Mouse (Mus musculus): ENCODE measurements around the gene Gm11027. TPM values are rescaled to one million over a fixed set of nuclear protein-coding genes. Genes with fewer than 3 reads are reported as not detected.

Gene Gm11027
- polyA plus RNA-seq, 1 experiment: not detected

DNA sequence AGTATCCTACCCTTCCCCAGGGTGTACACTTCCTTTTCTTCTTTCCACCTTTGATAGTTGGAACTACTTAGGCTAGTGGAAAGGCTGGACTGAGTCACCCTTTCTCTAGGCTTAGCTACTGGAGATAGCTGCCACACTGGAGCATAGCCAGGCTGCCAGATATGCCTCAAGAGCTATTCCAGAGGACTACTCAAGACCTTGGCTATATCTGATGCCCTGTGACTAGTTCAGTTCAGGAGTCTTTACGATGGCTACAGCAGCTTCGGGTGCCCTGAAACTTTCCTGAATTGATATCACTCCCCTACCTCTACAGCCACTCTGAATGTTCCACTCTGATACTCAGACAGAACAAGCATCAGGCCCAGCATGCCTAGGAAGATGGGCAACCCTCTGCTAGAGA lies 10.4 kb upstream of the Gm11027 start:
- H3K36me3 ChIP-seq (ENCODE audit: control insufficient read depth, insufficient read depth, low read length): no peaks in the 10 kb centered on the region
- no peak overlapping the region for H3K4me3 ChIP-seq (ENCODE audit: insufficient read depth, low read depth, low read length)
- DNase-seq: no peak
- H3K27ac ChIP-seq (ENCODE audit: insufficient read depth, low read depth, low read length): no peak overlapping the region
- no peaks in the 10 kb centered on the region; the same call in 1 of the 2 replicates for H3K27me3 ChIP-seq (replicated peaks; ENCODE audit: control insufficient read depth, insufficient read depth, low read length)
- 89% methylated on average over 2 of the region's 2 CpGs for WGBS
- TF ChIP-seq CTCF (conservative IDR thresholded peaks at IDR 0.05; ENCODE audit: insufficient read depth, insufficient read length, low read depth, low read length) (no peak), POLR2A (IDR thresholded peaks at IDR 0.05; ENCODE audit: low read depth, low read length) (no peak)
- H3K4me1 ChIP-seq (ENCODE audit: control insufficient read depth, insufficient read depth, low read length): no peaks in the 10 kb centered on the region

DNA sequence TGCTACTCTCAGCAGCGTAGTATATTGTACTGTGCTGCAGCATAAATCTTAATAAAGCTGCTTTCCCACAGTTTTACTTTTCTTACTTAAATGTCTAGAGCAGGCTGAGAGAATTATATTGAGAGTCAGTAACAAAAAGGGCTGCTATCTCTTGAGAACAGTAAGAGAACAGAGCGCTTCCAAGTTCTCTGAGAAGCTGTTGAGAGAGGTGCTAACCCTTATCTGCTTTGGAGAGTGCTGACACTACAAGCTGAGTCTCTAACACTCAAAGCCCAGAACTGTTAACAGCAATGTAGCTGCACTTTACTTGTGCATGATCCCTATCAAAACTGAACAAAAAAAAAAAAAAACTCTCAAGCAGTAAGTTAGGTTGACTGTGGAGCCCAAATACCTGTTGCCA lies 9.9 kb upstream of the Gm11027 start:
- H3K36me3 ChIP-seq (ENCODE audit: control insufficient read depth, insufficient read depth, low read length): no peaks in the 10 kb centered on the region
- no peak overlapping the region for H3K4me3 ChIP-seq (ENCODE audit: insufficient read depth, low read depth, low read length)
- whole genome bisulfite sequencing: 85% methylated on average over 2 of the region's 2 CpGs
- TF ChIP-seq POLR2A (IDR thresholded peaks at IDR 0.05; ENCODE audit: low read depth, low read length) (no peak), CTCF (conservative IDR thresholded peaks at IDR 0.05; ENCODE audit: insufficient read depth, insufficient read length, low read depth, low read length) (no peak)
- H3K4me1 ChIP-seq (ENCODE audit: control insufficient read depth, insufficient read depth, low read length): no peaks in the 10 kb centered on the region
- H3K27me3 ChIP-seq (replicated peaks; ENCODE audit: control insufficient read depth, insufficient read depth, low read length): no peaks in the 10 kb centered on the region; the same call in 1 of the 2 replicates
- no peak for DNase-seq
- H3K27ac ChIP-seq (ENCODE audit: insufficient read depth, low read depth, low read length): no peak overlapping the region

GRCm38 (mm10) chr12:116269450-116269849 lies 5.7 kb upstream of the Gm11027 start:
- Histone ChIP-seq H3K27ac (ENCODE audit: insufficient read depth, low read depth, low read length) (no peak overlapping the region), H3K27me3 (replicated peaks; ENCODE audit: control insufficient read depth, insufficient read depth, low read length) (no peaks in the 10 kb centered on the region; the same call in 1 of the 2 replicates), H3K4me3 (ENCODE audit: insufficient read depth, low read depth, low read length) (no peak overlapping the region), H3K36me3 (ENCODE audit: control insufficient read depth, insufficient read depth, low read length) (no peaks in the 10 kb centered on the region), H3K4me1 (ENCODE audit: control insufficient read depth, insufficient read depth, low read length) (no peaks in the 10 kb centered on the region)
- no peak for DNase-seq
- TF ChIP-seq CTCF (conservative IDR thresholded peaks at IDR 0.05; ENCODE audit: insufficient read depth, insufficient read length, low read depth, low read length): no peak
- TF ChIP-seq POLR2A (IDR thresholded peaks at IDR 0.05; ENCODE audit: low read depth, low read length): no peak
- WGBS: 58% methylated on average over 5 of the region's 5 CpGs

GRCm38 (mm10) chr12:116270538-116270937 lies 4.6 kb upstream of the Gm11027 start:
- no peak overlapping the region for H3K4me3 ChIP-seq (ENCODE audit: insufficient read depth, low read depth, low read length)
- no peak for TF ChIP-seq POLR2A (IDR thresholded peaks at IDR 0.05; ENCODE audit: low read depth, low read length)
- no peak for TF ChIP-seq CTCF (conservative IDR thresholded peaks at IDR 0.05; ENCODE audit: insufficient read depth, insufficient read length, low read depth, low read length)
- H3K36me3 ChIP-seq (ENCODE audit: control insufficient read depth, insufficient read depth, low read length): no peaks in the 10 kb centered on the region
- no peaks in the 10 kb centered on the region for H3K4me1 ChIP-seq (ENCODE audit: control insufficient read depth, insufficient read depth, low read length)
- H3K27ac ChIP-seq (ENCODE audit: insufficient read depth, low read depth, low read length): no peak overlapping the region
- no peaks in the 10 kb centered on the region; the same call in 1 of the 2 replicates for H3K27me3 ChIP-seq (replicated peaks; ENCODE audit: control insufficient read depth, insufficient read depth, low read length)
- 69% methylated on average over 1 of the region's 1 CpGs for WGBS
- no peak for DNase-seq

- no peak overlapping the region for H3K27ac ChIP-seq (ENCODE audit: insufficient read depth, low read depth, low read length)
Observed at GRCm38 (mm10) chr12:116271071-116271470, 4.1 kb upstream of the Gm11027 start.

GRCm38 (mm10) chr12:116273733-116274132 lies 1.5 kb upstream of the Gm11027 start:
- no peaks in the 10 kb centered on the region for H3K27me3 ChIP-seq (replicated peaks; ENCODE audit: control insufficient read depth, insufficient read depth, low read length)
- no peak overlapping the region for H3K4me3 ChIP-seq (ENCODE audit: insufficient read depth, low read depth, low read length)
- no peak for DNase-seq
- no peaks in the 10 kb centered on the region for H3K36me3 ChIP-seq (ENCODE audit: control insufficient read depth, insufficient read depth, low read length)
- no peak for TF ChIP-seq POLR2A (IDR thresholded peaks at IDR 0.05; ENCODE audit: low read depth, low read length)
- TF ChIP-seq CTCF (conservative IDR thresholded peaks at IDR 0.05; ENCODE audit: insufficient read depth, insufficient read length, low read depth, low read length): no peak
- no peak overlapping the region for H3K27ac ChIP-seq (ENCODE audit: insufficient read depth, low read depth, low read length)
- no peaks in the 10 kb centered on the region for H3K4me1 ChIP-seq (ENCODE audit: control insufficient read depth, insufficient read depth, low read length)
- WGBS: 52% methylated on average over 1 of the region's 1 CpGs

More at GRCm38 (mm10) chr12:116271071-116271470, 4.1 kb upstream of the Gm11027 start:
- no peak overlapping the region for H3K4me3 ChIP-seq (ENCODE audit: insufficient read depth, low read depth, low read length)
- no peaks in the 10 kb centered on the region for H3K4me1 ChIP-seq (ENCODE audit: control insufficient read depth, insufficient read depth, low read length)
- H3K27me3 ChIP-seq (replicated peaks; ENCODE audit: control insufficient read depth, insufficient read depth, low read length): no peaks in the 10 kb centered on the region
- DNase-seq: no peak
- TF ChIP-seq POLR2A (IDR thresholded peaks at IDR 0.05; ENCODE audit: low read depth, low read length) (no peak), CTCF (conservative IDR thresholded peaks at IDR 0.05; ENCODE audit: insufficient read depth, insufficient read length, low read depth, low read length) (no peak)
- 98% methylated on average over 2 of the region's 2 CpGs for WGBS
- no peaks in the 10 kb centered on the region for H3K36me3 ChIP-seq (ENCODE audit: control insufficient read depth, insufficient read depth, low read length)

- 89% methylated on average over 4 of the region's 4 CpGs for WGBS
- no peak for TF ChIP-seq POLR2A (IDR thresholded peaks at IDR 0.05; ENCODE audit: low read depth, low read length)
- TF ChIP-seq CTCF (conservative IDR thresholded peaks at IDR 0.05; ENCODE audit: insufficient read depth, insufficient read length, low read depth, low read length): no peak
- DNase-seq: no peak
- Histone ChIP-seq H3K4me3 (ENCODE audit: insufficient read depth, low read depth, low read length) (no peak overlapping the region), H3K27ac (ENCODE audit: insufficient read depth, low read depth, low read length) (no peak overlapping the region), H3K27me3 (replicated peaks; ENCODE audit: control insufficient read depth, insufficient read depth, low read length) (no peaks in the 10 kb centered on the region), H3K4me1 (ENCODE audit: control insufficient read depth, insufficient read depth, low read length) (peaks cover 3% of the 10 kb centered on the region; the same call in 1 of the 2 replicates), H3K36me3 (ENCODE audit: control insufficient read depth, insufficient read depth, low read length) (no peaks in the 10 kb centered on the region)
Observed at GRCm38 (mm10) chr12:116275631-116276030, 445 bp downstream of the Gm11027 start.

Measured in kidney, adult 2 months (tissue).